Mouse (Mus musculus) midbrain, postnatal 0 days (tissue): ENCODE measurements around the gene Itpr2. TPM values are rescaled to one million over a fixed set of nuclear protein-coding genes. Genes with fewer than 3 reads are reported as not detected.

Experiments
- ATAC-seq: fragments of 200-750 bp; cut with Nextera tagmentation; 2 replicates; pipeline ENCODE4 v1.8.0; 2017; ENCODE audit warnings: moderate number of reproducible peaks, mild to moderate bottlenecking, moderate TSS enrichment, moderate library complexity; ENCODE audit not compliant: low FRiP score
- DNase-seq: peaks from one replicate; pipeline ENCODE4 v3.0.0-alpha.2; 2015; ENCODE audit warnings: low spot score
- H3K27ac ChIP-seq: fragments of 300-500 bp; sonication (generic); 2 replicates; pipeline ENCODE4 v1.5.1; 2014; ENCODE audit warnings: low read depth, mild to moderate bottlenecking, low read length, mixed read lengths
- H3K27me3 ChIP-seq: fragments of 300-500 bp; sonication (generic); 2 replicates; pipeline ENCODE4 v1.6.1; 2014; ENCODE audit warnings: low read length, control low read depth, mixed read lengths; ENCODE audit not compliant: insufficient read depth
- H3K36me3 ChIP-seq: fragments of 300-500 bp; sonication (generic); 2 replicates; pipeline ENCODE4 v1.6.1; 2014; ENCODE audit warnings: low read length, control low read depth, mixed read lengths; ENCODE audit not compliant: insufficient read depth
- H3K4me1 ChIP-seq: fragments of 300-500 bp; sonication (generic); 2 replicates; pipeline ENCODE4 v1.6.1; 2014; ENCODE audit warnings: mild to moderate bottlenecking, control low read depth, antibody characterized with exemption, low read length, mixed read lengths; ENCODE audit not compliant: insufficient read depth
- H3K4me2 ChIP-seq: fragments of 300-500 bp; sonication (generic); 2 replicates; pipeline ENCODE4 v1.6.1; 2014; ENCODE audit warnings: low read depth, mild to moderate bottlenecking, low read length, mixed read lengths; ENCODE audit not compliant: poor library complexity, severe bottlenecking
- H3K4me3 ChIP-seq: fragments of 300-500 bp; sonication (generic); 2 replicates; pipeline ENCODE4 v1.5.1; 2014; ENCODE audit warnings: low read depth, mild to moderate bottlenecking, low read length, moderate library complexity
- H3K9ac ChIP-seq: fragments of 300-500 bp; sonication (generic); replicated peaks from 2 replicates; pipeline ENCODE4 v1.6.1; 2014; ENCODE audit warnings: mild to moderate bottlenecking, low read length, moderate library complexity, mixed read lengths; ENCODE audit not compliant: poor library complexity, severe bottlenecking
- H3K9me3 ChIP-seq: fragments of 300-500 bp; sonication (generic); 2 replicates; pipeline ENCODE4 v1.6.1; 2016; ENCODE audit warnings: low read length, control low read depth
- CTCF ChIP-seq: IDR thresholded peaks from 2 replicates; pipeline ENCODE4 v1.5.1; 2016; ENCODE audit warnings: antibody characterized with exemption, mild to moderate bottlenecking
- WGBS: fragments of 180-500 bp; shearing (Covaris S2); extraction: QIAGEN DNeasy Blood & Tissue Kit; methylation state at CpG from one replicate; pipeline ENCODE4 v1.1.7; 2014; 5-methylcytosine and 5-hydroxymethylcytosine counted together
- polyA plus RNA-seq: library from polyadenylated mRNA; unstranded; fragments of >200 nt; fragmentation: Nextera tagmentation; extraction: Ambion mirVana; gene quantifications from 2 replicates; pipeline ENCODE4 v1.2.1, GENCODE M21; 2015
- total RNA-seq: library from RNA; depleted of rRNA; stranded (reverse); fragments of >200 nt; gene quantifications from 2 replicates; pipeline ENCODE4 v1.2.3, GENCODE M21; 2014

The Itpr2 gene
- total and polyA plus RNA-seq, 2 experiments from 2014 or later = 9.1 to 15.9 TPM

GRCm38 (mm10) chr6:146313396-146313795 lies 188.6 kb downstream of the Itpr2 start:
- no peak overlapping the region for H3K9ac ChIP-seq
- H3K9me3 ChIP-seq = no peaks in the 10 kb centered on the region
- H3K36me3 ChIP-seq = no peaks in the 10 kb centered on the region
- no peaks in the 10 kb centered on the region for H3K27me3 ChIP-seq
- H3K27ac ChIP-seq = no peak overlapping the region
- ATAC-seq = no peak
- no peak for DNase-seq
- no peak for TF ChIP-seq CTCF
- no peak overlapping the region for H3K4me3 ChIP-seq
- WGBS = 98% methylated on average over 4 of the region's 4 CpGs
- H3K4me1 ChIP-seq = no peaks in the 10 kb centered on the region
- no peak overlapping the region for H3K4me2 ChIP-seq

GRCm38 (mm10) chr6:146310210-146310609 lies 191.8 kb downstream of the Itpr2 start:
- WGBS = 69% methylated on average over 2 of the region's 2 CpGs
- ATAC-seq = no peak

GRCm38 (mm10) chr6:146309335-146309734 lies 192.7 kb downstream of the Itpr2 start:
- Histone ChIP-seq H3K4me3 (no peak overlapping the region), H3K4me2 (no peak overlapping the region), H3K9me3 (no peaks in the 10 kb centered on the region), H3K36me3 (no peaks in the 10 kb centered on the region), H3K27ac (no peak overlapping the region), H3K4me1 (no peaks in the 10 kb centered on the region), H3K9ac (no peak overlapping the region), H3K27me3 (no peaks in the 10 kb centered on the region)
- 73% methylated on average over 1 of the region's 1 CpGs for WGBS
- TF ChIP-seq CTCF = no peak
- DNase-seq (no peak), ATAC-seq (no peak)

More at GRCm38 (mm10) chr6:146310210-146310609, 191.8 kb downstream of the Itpr2 start:
- Histone ChIP-seq H3K27ac (no peak overlapping the region), H3K9me3 (no peaks in the 10 kb centered on the region), H3K9ac (no peak overlapping the region), H3K27me3 (no peaks in the 10 kb centered on the region), H3K4me1 (no peaks in the 10 kb centered on the region), H3K36me3 (no peaks in the 10 kb centered on the region), H3K4me2 (no peak overlapping the region), H3K4me3 (no peak overlapping the region)
- TF ChIP-seq CTCF = no peak
- no peak for DNase-seq

- H3K9me3 ChIP-seq = no peaks in the 10 kb centered on the region
- no peak overlapping the region for H3K9ac ChIP-seq
- DNase-seq (no peak), ATAC-seq (no peak)
- H3K4me3 ChIP-seq = no peak overlapping the region
- no peaks in the 10 kb centered on the region for H3K36me3 ChIP-seq
- H3K27ac ChIP-seq = no peak overlapping the region
- no peak overlapping the region for H3K4me2 ChIP-seq
- TF ChIP-seq CTCF = no peak
- no peaks in the 10 kb centered on the region for H3K4me1 ChIP-seq
- no peaks in the 10 kb centered on the region for H3K27me3 ChIP-seq
- WGBS = 85% methylated on average over 3 of the region's 3 CpGs
These were observed 196.0 kb downstream of the Itpr2 start for GRCm38 (mm10) chr6:146305995-146306394.

DNA sequence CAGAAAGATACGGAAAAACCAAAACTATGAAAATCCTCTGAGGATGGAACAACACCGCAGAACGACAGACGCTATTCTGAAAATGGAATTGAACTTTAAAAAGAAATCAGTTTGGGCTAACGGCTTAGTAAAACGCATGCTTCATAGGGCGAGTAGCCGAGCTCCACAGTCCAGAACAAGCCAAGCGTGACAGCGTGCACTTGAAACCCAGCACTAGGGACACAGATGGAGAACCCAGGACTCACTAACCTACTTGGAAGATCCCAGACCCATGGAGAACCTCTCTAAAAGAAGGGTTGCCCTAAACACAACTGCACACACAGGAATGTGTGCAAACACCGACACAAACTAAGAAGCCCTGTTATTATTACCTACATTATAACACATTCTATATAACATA lies 197.9 kb downstream of the Itpr2 start:
- TF ChIP-seq CTCF = no peak
- no peaks in the 10 kb centered on the region for H3K36me3 ChIP-seq
- no peak for ATAC-seq
- no peak overlapping the region for H3K27ac ChIP-seq
- H3K9ac ChIP-seq = no peak overlapping the region
- H3K4me3 ChIP-seq = no peak overlapping the region
- DNase-seq = no peak
- no peaks in the 10 kb centered on the region for H3K9me3 ChIP-seq
- WGBS = 79% methylated on average over 11 of the region's 11 CpGs
- H3K27me3 ChIP-seq = no peaks in the 10 kb centered on the region
- H3K4me1 ChIP-seq = no peaks in the 10 kb centered on the region
- H3K4me2 ChIP-seq = no peak overlapping the region

DNA sequence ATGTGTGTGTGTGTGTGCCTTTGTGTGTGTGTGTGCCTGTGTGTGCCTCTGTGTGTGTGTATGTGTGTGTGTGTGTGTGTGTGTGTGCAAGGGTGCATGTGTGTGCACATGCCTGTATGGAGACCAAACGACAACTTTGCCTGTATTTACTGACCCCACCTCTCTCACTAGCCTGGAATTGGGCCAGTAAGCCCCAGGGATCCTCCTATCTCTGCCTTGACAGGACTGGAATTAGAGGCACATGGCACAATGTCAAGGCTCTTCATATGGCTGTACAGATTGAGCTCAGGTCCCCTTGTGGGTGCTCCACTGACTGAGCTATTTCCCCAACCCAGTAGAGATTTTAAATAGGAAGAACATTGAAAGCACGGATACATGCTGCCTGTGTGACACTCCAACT lies 198.7 kb downstream of the Itpr2 start:
- Histone ChIP-seq H3K4me3 (no peak overlapping the region), H3K9me3 (no peaks in the 10 kb centered on the region), H3K4me1 (no peaks in the 10 kb centered on the region), H3K9ac (no peak overlapping the region), H3K27me3 (no peaks in the 10 kb centered on the region), H3K4me2 (no peak overlapping the region), H3K27ac (no peak overlapping the region), H3K36me3 (no peaks in the 10 kb centered on the region)
- 60% methylated on average over 2 of the region's 2 CpGs for whole genome bisulfite sequencing
- no peak for TF ChIP-seq CTCF
- ATAC-seq (no peak), DNase-seq (peak; percentile 34)
